Mouse (Mus musculus): ENCODE measurements around the gene Gmds.

The Gmds gene

DNA sequence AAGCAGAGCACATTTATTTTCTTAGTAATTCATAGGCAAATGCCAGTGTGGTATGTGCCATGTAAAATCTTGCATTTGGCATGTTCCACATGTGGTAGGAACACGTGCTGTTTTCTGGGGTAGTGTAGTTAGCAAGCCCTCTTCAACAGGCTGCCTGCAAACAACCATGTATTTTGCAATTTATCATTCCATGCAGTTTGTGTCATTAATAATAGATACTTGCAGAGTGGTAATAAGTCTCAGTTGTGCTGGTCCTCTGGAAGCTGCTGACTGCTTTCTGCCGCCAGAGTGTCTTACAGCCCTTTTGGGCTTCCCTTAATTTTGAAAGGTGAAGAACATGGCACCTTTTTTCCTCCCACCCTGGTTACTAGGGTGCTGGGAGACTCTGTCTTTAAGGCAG, 525.8 kb downstream of the Gmds start:
- no peak for DNase-seq (ENCODE audit: low spot score)

DNA sequence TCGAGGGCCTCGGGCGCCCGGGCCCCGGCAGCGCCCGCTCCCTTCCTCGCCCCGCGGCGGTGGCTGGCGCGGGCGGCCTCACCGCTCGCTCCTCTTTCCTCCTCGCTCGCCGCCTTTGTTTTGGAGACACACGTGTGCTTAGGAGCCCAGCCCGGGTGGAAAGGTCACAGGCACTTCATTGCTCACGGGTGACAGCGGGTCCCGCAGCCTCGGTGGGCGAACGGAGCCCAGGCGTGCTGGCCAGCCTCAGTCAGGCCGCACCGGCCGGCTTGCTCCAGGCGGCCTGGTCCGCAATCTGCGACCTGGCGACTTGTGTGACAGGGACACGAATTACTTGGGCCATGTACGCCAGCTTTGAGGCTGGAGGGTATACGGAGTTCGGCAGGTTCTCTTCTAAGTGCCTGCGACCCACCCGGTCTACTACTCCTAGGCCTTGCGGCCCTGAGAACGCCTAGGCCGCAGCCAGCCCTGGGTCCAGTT, 527.0 kb downstream of the Gmds start:
- DNase-seq (ENCODE audit: low spot score), result no peak

DNA sequence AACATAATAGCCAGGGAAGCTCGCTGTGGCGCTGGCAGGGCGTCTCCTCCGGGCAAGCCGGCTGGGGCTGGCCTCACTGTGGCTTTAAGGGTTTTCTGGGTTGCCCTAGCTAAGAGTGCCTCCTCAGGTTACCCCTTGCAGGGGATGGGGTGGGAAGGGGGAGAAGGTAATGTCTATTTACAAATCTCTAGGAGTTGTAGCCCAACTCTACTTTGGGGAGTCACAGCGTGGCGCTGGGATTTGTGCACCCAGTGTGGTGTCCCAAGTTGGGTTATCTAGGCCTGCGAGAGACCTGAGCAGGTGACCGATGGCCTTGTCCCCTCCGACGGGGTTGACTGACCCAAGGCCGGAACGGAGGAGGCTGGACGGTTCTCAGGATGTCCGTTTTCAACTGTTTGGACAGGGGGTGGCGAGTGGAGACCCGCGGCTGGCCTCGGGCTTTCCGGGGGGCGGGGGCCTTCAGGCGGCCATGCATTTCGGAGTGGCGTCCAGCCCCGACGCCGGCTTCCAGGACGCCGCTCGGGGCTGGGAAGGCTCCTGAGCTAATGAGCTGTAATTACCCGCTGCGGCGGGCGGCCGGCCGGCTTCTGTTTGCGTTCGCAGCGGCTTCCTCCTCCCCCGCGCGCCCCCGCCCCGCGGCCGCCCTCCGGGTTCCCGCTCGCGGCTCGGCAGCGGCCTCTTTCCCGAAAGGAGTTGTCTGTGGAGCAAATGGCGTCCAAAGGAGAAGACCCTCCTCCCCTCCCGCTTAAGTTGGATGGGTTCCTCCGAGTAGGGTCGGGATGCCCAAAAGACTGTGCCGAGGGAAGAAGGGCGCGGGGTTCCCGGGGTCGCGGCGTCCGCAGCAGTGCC, 527.6 kb downstream of the Gmds start:
- peak; percentile 44 for DNase-seq (ENCODE audit: low spot score)

DNA sequence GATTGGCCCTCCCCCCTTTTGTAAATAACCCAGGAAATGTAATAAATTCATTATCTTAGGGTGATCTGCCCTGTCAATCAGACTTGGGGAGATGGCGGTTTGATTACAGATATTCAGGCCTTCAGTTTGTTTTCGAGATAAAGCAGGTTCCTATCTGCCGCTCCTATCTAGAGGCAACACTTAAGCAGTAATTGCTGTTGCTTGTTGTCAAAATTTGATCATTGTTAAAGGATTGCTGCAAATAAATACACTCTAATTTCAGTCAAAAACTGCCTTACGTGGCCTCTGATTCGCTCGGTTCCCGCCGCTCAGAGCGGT, 528.2 kb downstream of the Gmds start:
- DNase-seq (ENCODE audit: low spot score), result no peak

DNA sequence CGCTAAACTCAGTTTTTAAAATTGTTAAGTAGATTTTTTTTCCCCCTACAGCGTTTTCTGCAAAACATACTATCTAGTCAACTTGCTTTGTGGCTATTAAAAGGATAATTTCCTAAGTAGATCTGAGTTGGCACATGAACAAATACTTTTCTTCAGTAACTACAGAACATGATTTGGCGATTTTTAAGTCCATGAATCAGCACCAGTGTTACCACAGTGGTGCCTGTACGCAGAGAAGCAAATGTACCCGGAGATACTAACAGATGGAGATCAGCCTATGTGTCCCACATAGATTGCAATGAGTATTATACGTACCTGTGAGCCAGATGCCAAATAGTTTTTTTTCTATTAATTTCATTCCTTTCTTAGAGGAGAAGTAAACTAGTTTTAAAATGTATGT, 528.8 kb downstream of the Gmds start:
- DNase-seq (ENCODE audit: low spot score), result no peak

DNA sequence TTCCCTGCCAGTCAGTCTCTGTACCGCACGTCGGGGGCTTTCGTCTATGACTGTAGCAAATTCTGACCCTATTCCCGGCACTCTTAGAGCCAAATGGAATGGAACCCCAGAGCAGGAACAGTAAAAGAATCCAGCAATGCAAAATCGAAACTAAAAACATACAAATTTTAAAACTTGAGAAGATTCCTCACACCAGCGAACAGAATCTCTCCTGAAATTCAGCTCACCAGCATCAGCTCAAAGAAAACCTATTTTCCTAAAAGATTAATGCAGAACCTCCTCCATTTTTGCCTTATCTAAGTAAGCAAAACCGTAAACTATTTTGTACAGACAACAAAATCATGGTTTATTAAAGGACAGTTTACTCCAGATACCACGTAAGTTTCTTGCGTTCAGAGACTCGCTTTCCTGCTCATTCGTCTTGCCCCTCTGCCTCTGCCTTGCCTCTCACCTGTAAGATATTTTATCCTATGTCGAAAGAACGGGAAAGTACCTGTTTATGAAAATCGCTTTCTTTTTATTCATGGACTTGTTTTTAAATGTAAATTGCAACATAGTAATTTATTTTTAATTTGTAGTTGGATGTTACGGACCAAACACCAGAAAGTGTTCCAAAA, 529.6 kb downstream of the Gmds start:
- no peak for DNase-seq (ENCODE audit: low spot score)

DNA sequence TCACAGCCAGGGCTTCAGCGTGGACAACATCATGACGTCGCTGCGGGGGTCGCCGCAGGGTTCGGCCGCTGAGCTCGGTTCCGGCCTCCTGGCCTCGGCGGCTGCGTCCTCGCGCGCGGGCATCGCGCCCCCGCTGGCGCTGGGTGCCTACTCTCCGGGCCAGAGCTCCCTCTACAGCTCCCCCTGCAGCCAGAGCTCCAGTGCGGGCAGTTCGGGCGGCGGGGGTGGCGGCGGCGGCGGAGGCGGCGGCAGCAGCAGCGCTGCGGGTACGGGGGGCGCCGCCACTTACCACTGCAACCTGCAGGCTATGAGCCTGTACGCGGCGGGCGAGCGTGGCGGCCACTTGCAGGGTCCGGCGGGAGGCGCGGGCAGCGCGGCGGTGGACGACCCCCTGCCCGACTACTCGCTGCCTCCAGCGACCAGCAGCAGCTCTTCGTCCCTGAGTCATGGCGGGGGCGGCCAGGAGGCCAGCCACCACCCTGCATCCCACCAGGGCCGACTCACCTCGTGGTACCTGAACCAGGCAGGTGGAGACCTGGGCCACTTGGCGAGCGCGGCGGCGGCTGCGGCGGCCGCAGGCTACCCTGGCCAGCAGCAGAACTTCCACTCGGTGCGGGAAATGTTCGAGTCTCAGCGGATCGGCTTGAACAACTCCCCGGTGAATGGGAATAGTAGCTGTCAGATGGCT, 530.3 kb downstream of the Gmds start:
- peak; percentile 35 for DNase-seq (ENCODE audit: low spot score)

DNA sequence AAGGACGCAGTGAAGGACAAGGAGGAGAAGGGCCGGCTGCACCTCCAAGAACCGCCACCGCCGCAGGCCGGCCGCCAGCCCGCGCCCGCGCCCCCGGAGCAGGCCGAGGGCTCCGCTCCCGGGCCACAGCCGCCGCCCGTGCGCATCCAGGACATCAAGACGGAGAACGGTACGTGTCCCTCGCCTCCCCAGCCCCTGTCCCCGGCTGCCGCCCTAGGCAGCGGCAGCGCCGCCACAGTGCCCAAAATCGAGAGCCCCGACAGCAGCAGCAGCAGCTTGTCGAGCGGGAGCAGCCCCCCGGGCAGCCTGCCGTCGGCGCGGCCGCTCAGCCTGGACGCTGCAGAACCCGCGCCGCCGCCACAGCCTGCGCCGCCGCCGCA, 530.8 kb downstream of the Gmds start:
- DNase-seq (ENCODE audit: low spot score), result peak; percentile 48

DNA sequence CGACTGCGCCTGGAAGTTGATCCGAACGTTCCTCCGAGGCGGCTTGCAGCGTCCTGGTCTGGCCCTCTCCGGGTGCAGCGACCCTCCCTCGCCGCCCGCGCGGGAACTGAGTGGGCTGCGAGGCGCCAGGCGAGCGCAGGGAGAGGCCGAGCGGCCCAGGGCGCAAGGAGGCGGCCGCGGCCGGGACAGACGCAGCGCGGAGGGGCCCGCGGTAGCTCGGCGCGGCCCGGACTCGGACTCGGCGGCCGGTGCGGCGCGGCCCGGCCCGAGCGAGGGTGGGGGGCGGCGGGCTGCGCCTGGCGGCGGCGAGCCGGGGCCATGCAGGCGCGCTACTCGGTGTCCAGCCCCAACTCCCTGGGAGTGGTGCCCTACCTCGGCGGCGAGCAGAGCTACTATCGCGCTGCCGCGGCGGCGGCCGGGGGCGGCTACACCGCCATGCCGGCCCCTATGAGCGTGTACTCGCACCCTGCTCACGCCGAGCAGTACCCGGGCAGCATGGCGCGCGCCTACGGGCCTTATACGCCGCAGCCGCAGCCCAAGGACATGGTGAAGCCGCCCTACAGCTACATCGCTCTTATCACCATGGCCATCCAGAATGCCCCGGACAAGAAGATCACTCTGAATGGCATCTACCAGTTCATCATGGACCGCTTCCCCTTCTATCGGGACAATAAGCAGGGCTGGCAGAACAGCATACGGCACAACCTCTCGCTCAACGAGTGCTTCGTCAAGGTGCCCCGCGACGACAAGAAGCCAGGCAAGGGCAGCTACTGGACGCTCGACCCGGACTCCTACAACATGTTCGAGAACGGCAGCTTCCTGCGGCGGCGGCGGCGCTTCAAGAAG, 531.4 kb downstream of the Gmds start:
- DNase-seq (ENCODE audit: low spot score), result peak; percentile 43

DNA sequence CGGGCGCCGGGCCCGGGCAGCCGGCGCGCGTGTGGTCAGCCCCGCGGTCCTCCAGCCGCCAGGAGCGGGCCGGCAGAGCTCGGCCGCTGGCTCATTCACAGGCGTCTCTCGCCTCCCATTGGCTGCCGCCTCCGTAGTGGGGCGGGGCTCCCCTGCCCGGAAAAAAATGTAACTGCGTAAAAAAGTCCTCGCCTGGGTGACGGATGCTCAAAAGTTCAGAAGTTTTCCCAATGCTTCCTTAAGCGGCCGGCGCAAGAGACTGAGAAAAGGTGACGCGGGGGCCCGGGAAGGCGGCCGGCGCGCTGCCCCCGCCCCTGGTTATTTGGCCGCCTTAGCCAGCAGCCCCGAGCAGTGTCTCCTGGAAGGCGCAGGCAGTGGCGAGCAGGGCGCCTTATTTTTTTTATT, 532.1 kb downstream of the Gmds start, which contains the start of gene Foxc1:
Gene Foxc1, plus strand, starts transcription at position 206 of the 405 bp plus-strand sequence.
- peak; percentile 79 for DNase-seq (ENCODE audit: low spot score)

DNA sequence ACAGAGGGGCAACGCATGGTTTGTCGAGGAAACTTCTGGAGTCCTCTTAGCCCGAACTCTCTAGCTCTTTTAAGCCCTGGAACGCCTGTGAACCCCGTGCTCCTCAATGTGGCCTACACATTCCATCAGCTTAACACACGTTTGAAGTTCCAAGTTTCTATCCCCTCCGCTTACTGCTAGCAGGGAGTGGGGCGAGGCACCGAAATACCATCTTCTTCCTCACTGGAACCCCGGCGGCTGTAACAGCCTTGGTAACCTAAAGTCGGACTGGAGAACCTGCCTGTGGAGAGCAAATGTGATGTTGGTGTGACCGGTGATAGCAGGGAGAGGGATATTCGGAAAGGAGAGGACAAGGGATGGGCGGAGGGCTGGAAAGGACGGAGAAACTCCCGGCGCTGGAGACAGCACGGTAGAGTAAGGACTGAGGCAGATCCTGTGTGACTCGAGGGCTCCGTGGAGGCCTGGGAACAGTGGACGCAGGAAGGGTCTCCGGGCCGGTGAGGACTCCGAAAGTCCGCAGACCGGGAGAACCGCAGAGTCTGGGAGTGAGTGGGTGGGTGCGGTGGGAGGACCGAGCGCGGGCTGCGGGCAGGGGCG, 532.6 kb downstream of the Gmds start:
- peak; percentile 27 for DNase-seq (ENCODE audit: low spot score)

DNA sequence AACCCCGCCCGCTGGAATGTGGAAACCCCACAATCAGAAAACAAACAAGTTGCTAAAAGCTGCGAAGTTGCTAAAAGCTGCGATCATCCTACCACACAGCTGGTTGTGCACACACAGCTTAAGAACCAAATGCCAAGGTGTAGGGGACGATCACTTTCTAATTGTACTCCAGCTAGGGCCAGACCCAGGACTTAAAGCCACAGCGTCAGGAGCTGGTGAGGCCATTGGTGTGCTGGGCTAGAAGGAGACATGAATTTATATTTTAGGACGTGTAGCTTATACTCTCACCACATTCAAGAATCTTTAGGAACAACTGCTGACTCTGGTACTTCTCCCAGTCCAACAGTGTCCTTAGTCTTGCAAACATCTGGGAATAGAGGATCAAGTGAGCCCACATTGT, 534.0 kb downstream of the Gmds start:
- DNase-seq (ENCODE audit: low spot score), result no peak

DNA sequence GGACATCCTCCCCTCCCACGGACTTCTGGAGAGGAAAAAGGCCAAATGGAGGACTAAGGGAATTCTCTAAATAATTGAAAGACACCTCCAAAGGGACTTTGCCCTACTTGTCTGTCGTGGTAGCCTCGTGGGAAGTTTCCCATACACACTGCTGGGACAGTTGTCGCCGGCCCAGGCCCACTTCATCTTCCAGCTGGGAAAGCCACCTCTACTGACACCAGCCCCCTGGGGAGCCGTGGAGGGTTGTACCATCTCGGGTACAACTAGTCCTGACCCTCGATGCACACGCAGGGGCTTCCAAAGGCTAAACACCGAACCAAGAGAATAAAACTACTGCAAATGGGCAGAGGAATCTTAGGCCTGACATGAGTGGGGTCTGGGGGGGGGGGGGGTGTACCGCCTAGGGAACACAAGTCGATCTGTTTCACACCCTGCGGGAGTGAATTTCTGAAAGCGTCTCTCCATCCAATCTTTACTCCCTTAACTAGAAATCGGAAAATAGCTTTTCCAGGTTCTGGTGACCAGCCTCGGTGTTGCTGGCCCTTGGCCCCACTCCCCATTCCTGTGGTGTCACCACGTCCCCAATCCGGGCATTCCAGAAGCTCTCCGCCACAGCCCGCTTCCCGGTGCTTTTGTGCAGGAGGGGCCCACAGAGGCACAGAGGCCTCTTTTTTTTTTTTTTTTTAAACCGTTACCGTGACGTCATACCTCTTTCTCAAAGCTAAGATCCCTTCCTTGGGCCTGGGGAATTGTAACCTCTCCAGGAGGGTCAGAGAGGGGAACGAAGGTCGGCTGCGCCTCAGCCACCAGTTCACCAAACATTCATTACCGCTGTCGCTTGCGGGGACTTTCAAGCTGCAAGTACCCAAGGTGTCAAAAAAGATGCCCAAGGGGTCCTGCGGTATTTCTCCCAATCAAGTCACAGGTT, 535.1 kb downstream of the Gmds start:
- DNase-seq (ENCODE audit: low spot score), result no peak

DNA sequence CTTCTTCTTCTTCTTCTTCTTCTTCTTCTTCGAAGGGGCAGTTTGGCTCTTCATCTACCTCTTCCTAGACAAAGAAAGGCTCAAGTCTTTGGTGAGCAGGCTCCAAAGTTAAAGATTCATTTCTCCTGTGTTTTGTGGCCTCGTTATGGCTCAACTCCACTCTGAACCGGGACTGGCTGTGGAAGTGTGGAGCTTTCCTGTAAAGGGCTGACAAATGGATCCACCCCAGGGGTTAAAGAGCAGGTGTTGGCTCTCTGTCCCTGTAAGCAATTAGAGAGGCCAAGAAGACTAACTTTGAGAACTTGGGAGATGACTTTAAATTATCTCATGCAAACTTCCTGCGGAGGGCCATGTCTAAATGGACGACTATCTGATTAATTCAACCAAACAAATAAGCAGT, 536.1 kb downstream of the Gmds start:
- no peak for DNase-seq (ENCODE audit: low spot score)

DNA sequence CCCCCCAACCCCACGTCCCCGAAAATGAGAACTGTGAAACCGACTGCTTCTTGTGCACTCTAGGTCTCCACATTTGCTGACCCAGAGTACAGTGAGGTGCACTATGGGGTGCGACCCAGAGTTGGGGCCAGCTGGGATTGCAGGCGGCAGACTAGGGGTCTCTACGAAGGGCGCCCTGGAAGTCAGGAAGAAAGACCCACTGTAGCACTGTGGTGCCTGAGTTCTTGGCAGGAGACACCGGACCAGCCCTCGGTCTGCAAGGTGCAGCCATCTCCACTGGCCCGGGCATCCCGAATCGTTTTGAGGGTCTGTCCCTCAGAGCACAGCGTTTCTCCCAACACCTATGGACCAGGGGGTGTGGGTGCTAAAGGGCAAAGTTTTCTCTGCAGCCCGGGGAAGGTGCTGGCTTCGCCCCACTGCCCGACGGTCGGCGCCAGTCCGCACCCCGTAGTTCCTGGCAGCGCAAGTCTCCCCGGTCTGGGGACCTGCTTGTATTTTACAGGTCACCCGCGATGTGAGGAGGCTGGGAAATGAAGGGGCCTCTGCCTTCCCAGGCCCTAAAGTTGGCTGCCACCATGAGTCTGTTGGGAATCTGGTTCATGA, 536.7 kb downstream of the Gmds start:
- no peak for DNase-seq (ENCODE audit: low spot score)

DNA sequence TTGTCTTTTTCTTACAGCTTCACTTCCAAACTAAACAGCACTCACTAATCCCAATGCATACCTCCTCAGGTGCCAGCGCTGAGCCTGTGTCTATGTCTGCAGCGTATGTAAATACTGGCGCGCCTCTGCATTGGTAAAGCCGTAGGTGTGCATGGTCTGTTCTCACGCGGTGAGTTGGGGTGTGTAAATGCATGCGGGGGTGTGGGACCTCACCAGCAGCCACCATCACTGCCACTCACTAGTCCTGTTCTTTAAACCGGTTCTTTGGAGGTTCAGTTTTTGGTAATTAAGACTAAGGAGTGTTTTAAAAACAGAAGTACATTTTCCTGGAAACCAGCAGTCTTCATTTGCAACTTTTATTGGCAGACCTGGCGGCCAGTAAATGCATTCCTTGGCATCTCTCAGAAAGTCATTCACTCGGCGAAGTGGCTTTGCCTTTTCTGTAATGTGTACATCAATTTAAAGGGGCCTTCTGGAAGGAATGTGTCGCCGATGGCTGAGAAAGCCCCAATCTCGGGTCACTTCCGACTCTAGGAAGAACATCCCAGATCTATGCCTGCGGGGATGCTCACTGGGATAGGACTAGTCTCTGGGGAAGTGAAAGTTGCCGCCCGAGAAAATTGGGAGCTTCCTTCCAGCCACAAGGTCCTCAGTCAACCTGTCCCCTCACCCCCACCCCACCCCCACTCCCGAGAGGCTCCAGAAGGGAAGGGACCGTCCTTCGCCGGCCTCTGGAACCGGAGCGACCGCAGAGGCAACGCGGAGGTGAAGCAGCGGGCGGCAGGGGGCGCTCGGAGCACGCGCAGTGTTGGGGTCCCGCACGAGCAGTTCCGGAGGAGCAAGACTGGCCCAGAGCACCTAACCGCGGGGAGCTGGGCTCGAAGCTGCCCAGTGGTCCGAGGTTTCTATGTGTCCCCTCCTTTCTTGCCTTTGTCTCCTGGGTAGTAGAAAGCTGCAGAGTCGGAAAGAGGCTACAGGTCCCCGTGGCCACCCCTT, 537.7 kb downstream of the Gmds start:
- peak; percentile 92 for DNase-seq (ENCODE audit: low spot score)

DNA sequence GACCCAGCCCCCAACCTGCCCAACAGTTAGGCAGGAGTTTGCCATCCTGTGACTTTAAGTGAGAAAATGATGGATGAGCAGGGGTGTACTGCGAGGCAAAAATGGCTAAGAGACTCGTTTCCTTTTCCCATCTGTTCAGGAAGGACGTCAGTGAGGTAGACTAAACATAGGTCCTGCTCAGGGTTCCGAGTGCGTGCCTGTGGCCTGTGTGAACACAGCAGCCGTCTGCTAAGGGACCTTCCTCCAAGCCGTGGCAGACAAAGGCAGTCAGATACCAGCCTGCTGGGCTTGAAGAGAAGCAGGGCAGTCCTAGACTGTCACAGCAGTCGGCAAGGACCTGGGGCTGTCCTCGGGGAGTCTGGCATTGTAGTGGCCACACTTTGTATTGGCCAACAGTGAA, 540.5 kb downstream of the Gmds start:
- DNase-seq (ENCODE audit: low spot score), result no peak

DNA sequence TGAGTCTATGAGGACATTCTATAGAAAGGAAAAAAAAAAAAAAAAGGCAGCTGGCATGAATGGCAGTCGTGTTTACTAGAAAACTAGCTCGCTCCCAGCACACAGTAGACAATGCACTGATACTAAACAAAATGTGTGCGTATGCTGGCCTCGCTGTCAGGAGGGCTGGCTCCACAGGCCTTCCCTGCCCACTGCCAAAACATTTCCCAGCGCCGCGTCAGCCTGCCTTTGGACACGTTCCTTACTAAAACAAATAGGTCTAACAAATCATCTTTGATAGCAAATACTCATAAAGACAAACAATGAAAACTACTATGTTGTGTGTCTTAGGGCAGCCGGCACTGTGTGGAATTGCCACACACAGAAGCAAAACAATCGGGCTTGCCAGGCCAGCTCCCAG, 541.2 kb downstream of the Gmds start:
- DNase-seq (ENCODE audit: low spot score), result no peak

DNA sequence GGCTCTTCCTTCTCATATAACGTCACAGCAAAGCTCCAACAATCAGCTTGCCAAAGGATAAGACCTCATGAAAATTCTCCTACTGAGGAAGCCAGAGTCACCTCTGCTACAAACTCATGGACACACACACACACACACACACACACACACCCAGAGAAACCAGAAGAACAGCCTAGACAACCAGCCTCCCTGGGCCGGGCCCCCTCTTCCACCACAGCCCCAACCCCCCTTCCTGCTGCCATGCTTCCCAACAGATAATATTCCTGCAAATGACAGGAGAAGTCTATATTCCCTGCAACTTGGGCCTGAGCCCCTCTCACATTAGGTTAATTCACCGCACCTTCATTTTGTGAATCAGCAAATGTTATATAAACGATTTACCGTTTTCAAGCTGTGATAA, 545.4 kb downstream of the Gmds start:
- DNase-seq (ENCODE audit: low spot score), result no peak

All from urinary bladder, postnatal 25 days (tissue).